In the genomic region with DNA sequence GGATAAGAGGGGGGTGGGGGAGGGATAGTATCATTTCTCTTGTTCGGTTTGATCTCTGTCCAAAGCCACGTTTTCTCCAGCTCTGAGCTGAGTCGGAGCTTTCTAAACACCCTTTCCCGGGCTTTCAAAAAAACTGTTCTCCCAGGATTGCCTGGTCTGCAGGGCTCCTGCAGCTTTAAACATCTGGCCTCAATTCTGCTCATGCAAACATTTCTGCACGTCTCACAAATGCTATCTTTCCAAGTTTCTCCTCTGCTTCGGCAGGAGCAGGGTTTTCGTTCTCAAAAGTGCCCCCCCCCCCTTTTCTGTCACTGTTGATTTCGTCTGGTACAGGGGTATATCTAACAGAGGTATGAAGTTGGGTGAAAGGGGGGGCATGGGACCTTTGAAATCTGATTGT, we compare ENCODE assay signal across 9 mouse cellular contexts. TPM values are rescaled to one million over a fixed set of nuclear protein-coding genes. Genes with fewer than 3 reads are reported as not detected.
DNase-seq lines count a peak whose midpoint lies in the region; ATAC-seq and TF ChIP-seq lines count a peak whose summit lies in the region.
"Had no signal": no experiment of that assay in that cellular context is flagged by ENCODE, and none has a peak within 500 bp of the region (broad histone marks: within the 10 kb centered on the region; RNA-seq: fewer than 3 reads in every experiment).

No protein-coding gene starts in this region.

- H3K36me3 ChIP-seq in heart, embryonic 16.5 days (ENCODE audit: control insufficient read depth, insufficient read depth) = no peaks in the 10 kb centered on the region
- peaks cover 58% of the 10 kb centered on the region for H3K36me3 ChIP-seq in embryonic facial prominence, embryonic 14.5 days (ENCODE audit: control insufficient read depth, insufficient read depth, low read length)
- no peaks in the 10 kb centered on the region; the same call in 1 of the 2 replicates for H3K36me3 ChIP-seq in stomach, postnatal 0 days (ENCODE audit: control insufficient read depth, insufficient read depth, low read length)

- no peaks in the 10 kb centered on the region for H3K9me3 ChIP-seq in heart, embryonic 16.5 days (replicated peaks; ENCODE audit: control insufficient read depth, low read length)
- no peaks in the 10 kb centered on the region for H3K9me3 ChIP-seq in embryonic facial prominence, embryonic 14.5 days (ENCODE audit: control insufficient read depth, low read length)
- no peaks in the 10 kb centered on the region for H3K9me3 ChIP-seq in stomach, postnatal 0 days (ENCODE audit: control insufficient read depth, low read length)

- peaks cover 13% of the 10 kb centered on the region for H3K4me1 ChIP-seq in heart, embryonic 16.5 days (ENCODE audit: control insufficient read depth, insufficient read depth, low read length)
- peaks cover 20% of the 10 kb centered on the region for H3K4me1 ChIP-seq in embryonic facial prominence, embryonic 14.5 days (ENCODE audit: control insufficient read depth, insufficient read depth, low read length)
- H3K4me1 ChIP-seq in stomach, postnatal 0 days (replicated peaks; ENCODE audit: control insufficient read depth, insufficient read depth) = no peaks in the 10 kb centered on the region

- H3K27me3 ChIP-seq in heart, embryonic 16.5 days (ENCODE audit: control insufficient read depth, insufficient read depth, low read length) = no peaks in the 10 kb centered on the region
- no peaks in the 10 kb centered on the region for H3K27me3 ChIP-seq in embryonic facial prominence, embryonic 14.5 days (replicated peaks; ENCODE audit: control insufficient read depth, insufficient read depth, low read length)
- no peaks in the 10 kb centered on the region for H3K27me3 ChIP-seq in stomach, postnatal 0 days (ENCODE audit: control insufficient read depth, insufficient read depth, low read length)

- no peak for DNase-seq in heart, adult 11 months
- peak; percentile 21 for DNase-seq in lung, postnatal 10 days
- no peak for DNase-seq in lung, postnatal 36 days
- peak; percentile 96 for DNase-seq in embryonic facial prominence, embryonic 14.5 days (ENCODE audit: low spot score)
- DNase-seq in stomach, postnatal 0 days (ENCODE audit: low spot score) = no peak
- DNase-seq in cerebellum, postnatal 4 days (ENCODE audit: low spot score in 2 of 2) = no peak
- DNase-seq: thymus, postnatal 25 days had no signal

- TF ChIP-seq CTCF in stomach, postnatal 0 days (IDR thresholded peaks at IDR 0.05; ENCODE audit: low read depth) = no peak

- no peak overlapping the region for H3K9ac ChIP-seq in heart, embryonic 16.5 days (ENCODE audit: low read length)
- H3K9ac ChIP-seq in embryonic facial prominence, embryonic 14.5 days (ENCODE audit: low read depth, low read length) = no peak overlapping the region; the same call in 1 of the 2 replicates
- H3K9ac ChIP-seq in stomach, postnatal 0 days (ENCODE audit: low read length) = no peak overlapping the region

- peak overlapping the region; percentile 29 for H3K4me2 ChIP-seq in heart, embryonic 16.5 days (ENCODE audit: low read depth, low read length)
- peak overlapping the region; percentile 25; the same call in 1 of the 2 replicates for H3K4me2 ChIP-seq in embryonic facial prominence, embryonic 14.5 days (ENCODE audit: low read depth, low read length)
- 0 out of 2 replicates have a peak overlapping the region, but pooled peaks have one; percentile 20 for H3K4me2 ChIP-seq in stomach, postnatal 0 days (replicated peaks; ENCODE audit: low read depth)

- WGBS in heart, embryonic 16.5 days = 35% methylated on average over 8 of the region's 8 CpGs
- WGBS in embryonic facial prominence, embryonic 14.5 days = 18% methylated on average over 8 of the region's 8 CpGs
- 33% methylated on average over 8 of the region's 8 CpGs for WGBS in stomach, postnatal 0 days

- H3K27ac ChIP-seq in heart, embryonic 16.5 days (ENCODE audit: low read length) = peak overlapping the region; percentile 70
- peak overlapping the region; percentile 86 for H3K27ac ChIP-seq in embryonic facial prominence, embryonic 14.5 days (replicated peaks; ENCODE audit: low read depth, low read length)
- H3K27ac ChIP-seq in stomach, postnatal 0 days (replicated peaks) = peak overlapping the region; percentile 49

- H3K4me3 ChIP-seq in heart, embryonic 16.5 days (ENCODE audit: low read length) = no peak overlapping the region
- no peak overlapping the region for H3K4me3 ChIP-seq in embryonic facial prominence, embryonic 14.5 days (ENCODE audit: low read depth, low read length)
- H3K4me3 ChIP-seq in stomach, postnatal 0 days (ENCODE audit: low read depth, low read length) = no peak overlapping the region

- no peak; the same call in 1 of the 2 replicates for ATAC-seq in heart, embryonic 16.5 days (replicated peaks; ENCODE audit: extremely low read depth, insufficient read depth, low FRiP score)
- ATAC-seq in embryonic facial prominence, embryonic 14.5 days (ENCODE audit: low read depth) = peak; percentile 72
- peak; percentile 32; the same call in 1 of the 2 replicates for ATAC-seq in stomach, postnatal 0 days (ENCODE audit: low FRiP score, low TSS enrichment)

- TF ChIP-seq EP300 in stomach, postnatal 0 days (optimal IDR thresholded peaks at IDR 0.05) = no peak

RNA-seq across cellular contexts. Expression of a gene that starts 3.9 kb away (rescaled TPM):
- polyA plus RNA-seq in heart, embryonic 16.5 days (2015; fragmentation: Nextera tagmentation; extraction: Ambion mirVana) = 0.49 and 0.57 TPM in 2 replicates
- 5.0 TPM in 2 replicates for polyA plus RNA-seq in embryonic facial prominence, embryonic 14.5 days (2014; fragmentation: Nextera tagmentation; extraction: Ambion mirVana)
- polyA plus RNA-seq in stomach, postnatal 0 days (2015; fragmentation: Nextera tagmentation; extraction: Ambion mirVana) = 0.33 and 0.35 TPM in 2 replicates
- polyA plus RNA-seq: small intestine, adult 2 months had no signal

Comparison
In these comparisons a context has a peak if more than half of its experiments do, and no peak if none do; other contexts are left out.
1. DNase-seq: peak in lung, postnatal 10 days (single experiment) and embryonic facial prominence, embryonic 14.5 days (single experiment); none in heart, adult 11 months (single experiment), lung, postnatal 36 days (single experiment), stomach, postnatal 0 days (single experiment) and cerebellum, postnatal 4 days (0 of 2).
2. Peak in every context shown above with its lines, with median percentiles within 50 percentile points of each other: H3K27ac ChIP-seq and H3K4me2 ChIP-seq.